In the genomic region with DNA sequence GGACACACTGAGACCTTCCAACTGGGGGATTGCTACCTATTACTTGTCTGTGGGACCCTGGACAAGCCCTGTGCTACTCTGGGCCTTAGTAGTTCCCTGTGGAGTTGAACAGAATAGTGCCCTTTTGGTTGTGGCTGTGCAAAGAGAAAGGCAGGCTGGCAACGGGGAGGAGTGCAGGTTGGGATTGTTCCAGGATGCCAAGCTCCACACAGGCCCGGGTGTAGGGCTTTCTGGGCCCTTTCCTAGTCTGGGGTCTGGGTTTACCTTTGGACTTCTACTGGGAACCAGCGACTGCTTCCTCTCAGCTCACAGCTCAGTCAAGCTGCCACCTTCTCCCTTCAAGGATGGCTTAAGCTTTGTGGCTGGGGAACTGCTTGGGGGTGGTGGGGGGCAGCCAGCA, we compare ENCODE assay signal across 11 mouse cellular contexts. TPM values are rescaled to one million over a fixed set of nuclear protein-coding genes. Genes with fewer than 3 reads are reported as not detected.
DNase-seq lines count a peak whose midpoint lies in the region; ATAC-seq and TF ChIP-seq lines count a peak whose summit lies in the region.
"Had no signal": no experiment of that assay in that cellular context is flagged by ENCODE, and none has a peak within 500 bp of the region (broad histone marks: within the 10 kb centered on the region; RNA-seq: fewer than 3 reads in every experiment).

No protein-coding gene starts in this region.

- H3K9ac ChIP-seq in heart, embryonic 15.5 days: no peak overlapping the region
- no peak overlapping the region for H3K9ac ChIP-seq in limb, embryonic 15.5 days
- no peak overlapping the region; the same call in 1 of the 2 replicates for H3K9ac ChIP-seq in stomach, embryonic 16.5 days (ENCODE audit: low read length)

- no peaks in the 10 kb centered on the region for H3K36me3 ChIP-seq in heart, embryonic 15.5 days
- no peaks in the 10 kb centered on the region for H3K36me3 ChIP-seq in testis, adult 2 months (ENCODE audit: control insufficient read depth, insufficient read depth, low read length)
- H3K36me3 ChIP-seq in limb, embryonic 15.5 days: no peaks in the 10 kb centered on the region
- H3K36me3 ChIP-seq in stomach, embryonic 16.5 days (ENCODE audit: control insufficient read depth, insufficient read depth, low read length): no peaks in the 10 kb centered on the region

- no peaks in the 10 kb centered on the region for H3K9me3 ChIP-seq in heart, embryonic 15.5 days (replicated peaks)
- no peaks in the 10 kb centered on the region for H3K9me3 ChIP-seq in limb, embryonic 15.5 days
- H3K9me3 ChIP-seq in stomach, embryonic 16.5 days (replicated peaks; ENCODE audit: control insufficient read depth, low read length): no peaks in the 10 kb centered on the region

- H3K27ac ChIP-seq in heart, embryonic 15.5 days: peak overlapping the region; percentile 53; the same call in 1 of the 2 replicates
- peak overlapping the region; percentile 19; the same call in 1 of the 2 replicates for H3K27ac ChIP-seq in testis, adult 2 months (ENCODE audit: control insufficient read depth, insufficient read depth, low read depth, low read length)
- 0 out of 2 replicates have a peak overlapping the region, but pooled peaks have one; percentile 11 for H3K27ac ChIP-seq in limb, embryonic 15.5 days
- H3K27ac ChIP-seq in stomach, embryonic 16.5 days (ENCODE audit: low read length): peak overlapping the region; percentile 31; the same call in 1 of the 2 replicates

- WGBS in heart, embryonic 15.5 days: 58% methylated on average over 3 of the region's 3 CpGs
- 62% methylated on average over 3 of the region's 3 CpGs for WGBS in limb, embryonic 15.5 days
- WGBS in stomach, embryonic 16.5 days: 67% methylated on average over 3 of the region's 3 CpGs

- no peak for TF ChIP-seq POLR2A in testis, adult 2 months (IDR thresholded peaks at IDR 0.05; ENCODE audit: control insufficient read depth, low read depth, low read length)

- DNase-seq in heart, postnatal 14 days: no peak
- no peak for DNase-seq in testis, postnatal 14 days (ENCODE audit: low spot score)
- DNase-seq in layer of hippocampus, postnatal 36 days: no peak
- no peak for DNase-seq in kidney, postnatal 25 days
- DNase-seq: cerebellum, adult 18-20 months had no signal

- intact Hi-C loops in heart, postnatal 14 days (cut with DNase I): no loop called here

- H3K4me1 ChIP-seq in heart, embryonic 15.5 days (replicated peaks): peaks cover 29% of the 10 kb centered on the region
- H3K4me1 ChIP-seq in testis, adult 2 months (ENCODE audit: control insufficient read depth, insufficient read depth, low read length): no peaks in the 10 kb centered on the region; the same call in none of the 2 replicates
- H3K4me1 ChIP-seq in limb, embryonic 15.5 days: peaks cover 23% of the 10 kb centered on the region
- peaks cover 6% of the 10 kb centered on the region; the same call in 1 of the 2 replicates for H3K4me1 ChIP-seq in stomach, embryonic 16.5 days (ENCODE audit: control insufficient read depth, insufficient read depth, low read length)

- H3K4me3 ChIP-seq in heart, embryonic 15.5 days: peak overlapping the region; percentile 25
- H3K4me3 ChIP-seq in testis, adult 2 months (ENCODE audit: control insufficient read depth, low read depth, low read length): peak overlapping the region; percentile 41
- H3K4me3 ChIP-seq in limb, embryonic 15.5 days: no peak overlapping the region
- peak overlapping the region; percentile 23 for H3K4me3 ChIP-seq in stomach, embryonic 16.5 days (replicated peaks; ENCODE audit: low read length)

- no peak for ATAC-seq in heart, embryonic 15.5 days (replicated peaks; ENCODE audit: insufficient number of reproducible peaks, insufficient read depth, low FRiP score, low read depth)
- no peak for ATAC-seq in limb, embryonic 15.5 days (ENCODE audit: insufficient number of reproducible peaks, low FRiP score, low TSS enrichment, low read depth)
- ATAC-seq in stomach, embryonic 16.5 days (ENCODE audit: insufficient read depth, low FRiP score): no peak

- 0 out of 2 replicates have a peak overlapping the region, but pooled peaks have one; percentile 18 for H3K4me2 ChIP-seq in heart, embryonic 15.5 days
- no peak overlapping the region for H3K4me2 ChIP-seq in limb, embryonic 15.5 days
- H3K4me2 ChIP-seq in stomach, embryonic 16.5 days (ENCODE audit: low read depth, low read length): no peak overlapping the region

- 0 out of 2 replicates have a peak, but pooled peaks cover 3% of the 10 kb centered on the region for H3K27me3 ChIP-seq in heart, embryonic 15.5 days
- H3K27me3 ChIP-seq in testis, adult 2 months (ENCODE audit: control insufficient read depth, insufficient read depth, low read length): no peaks in the 10 kb centered on the region
- no peaks in the 10 kb centered on the region for H3K27me3 ChIP-seq in limb, embryonic 15.5 days
- no peaks in the 10 kb centered on the region for H3K27me3 ChIP-seq in stomach, embryonic 16.5 days (ENCODE audit: control insufficient read depth, insufficient read depth, low read length)

- no peak for TF ChIP-seq CTCF in testis, adult 2 months (IDR thresholded peaks at IDR 0.05; ENCODE audit: control insufficient read depth, insufficient read depth, insufficient replicate concordance, low read depth, low read length)

RNA-seq across cellular contexts. Expression of gene Laptm5, which starts 0.6 kb away (rescaled TPM):
- polyA plus RNA-seq in heart, embryonic 15.5 days (2015; fragmentation: Nextera tagmentation; extraction: Ambion mirVana): 27.4 and 55.0 TPM in 2 replicates
- total RNA-seq in heart, postnatal 14 days (2021): 10 to 100 TPM; 17.8 to 35.3 TPM
- 4.2 and 5.6 TPM in 2 replicates for polyA plus RNA-seq in testis, adult 2 months (2012; rRNA removed)
- 59.7 and 67.1 TPM in 2 replicates for polyA plus RNA-seq in limb, embryonic 15.5 days (2015; fragmentation: Nextera tagmentation; extraction: Ambion mirVana)
- 47.9 and 50.5 TPM in 2 replicates for polyA plus RNA-seq in stomach, embryonic 16.5 days (2015; fragmentation: Nextera tagmentation; extraction: Ambion mirVana)
- 10 to 100 TPM; 30.3 to 31.0 TPM for total RNA-seq in layer of hippocampus, postnatal 36 days (2021)

RNA-seq across cellular contexts. Expression of gene Matn1, which starts 30.7 kb away (rescaled TPM):
- 0.39 and 1.6 TPM in 2 replicates for polyA plus RNA-seq in heart, embryonic 15.5 days (2015; fragmentation: Nextera tagmentation; extraction: Ambion mirVana)
- total RNA-seq in heart, postnatal 14 days (2021): not detected
- not detected in 2 replicates for polyA plus RNA-seq in testis, adult 2 months (2012; rRNA removed)
- polyA plus RNA-seq in limb, embryonic 15.5 days (2015; fragmentation: Nextera tagmentation; extraction: Ambion mirVana): 153 and 161 TPM in 2 replicates
- 0.06 TPM in 1 of 2 replicates, not detected in the other for polyA plus RNA-seq in stomach, embryonic 16.5 days (2015; fragmentation: Nextera tagmentation; extraction: Ambion mirVana)
- total RNA-seq in layer of hippocampus, postnatal 36 days (2021): 1 to 10 TPM; 1.4 to 1.5 TPM
- total RNA-seq: gastrocnemius, postnatal 25 days had no signal
- polyA plus RNA-seq: neural tube, embryonic 14.5 days had no signal

Comparison
In these comparisons a context has a peak if more than half of its experiments do, and no peak if none do; other contexts are left out.
1. RNA of gene Matn1, which starts 30.7 kb away (polyA plus RNA-seq): 153 to 161 TPM in limb, embryonic 15.5 days; 0.39 to 1.6 TPM in heart, embryonic 15.5 days, 0.06 TPM in stomach, embryonic 16.5 days and not detected in testis, adult 2 months; every median in the first group is over 10 times any median in the second.
2. Peak in every context shown above with its lines, with median percentiles within 50 percentile points of each other: H3K27ac ChIP-seq.